Mouse (Mus musculus): ENCODE measurements around the gene Rassf1. TPM values are rescaled to one million over a fixed set of nuclear protein-coding genes. Genes with fewer than 3 reads are reported as not detected.

The Rassf1 gene
- total RNA-seq, 2 experiments from 2014 or later: 23.6 to 27.7 TPM

DNA sequence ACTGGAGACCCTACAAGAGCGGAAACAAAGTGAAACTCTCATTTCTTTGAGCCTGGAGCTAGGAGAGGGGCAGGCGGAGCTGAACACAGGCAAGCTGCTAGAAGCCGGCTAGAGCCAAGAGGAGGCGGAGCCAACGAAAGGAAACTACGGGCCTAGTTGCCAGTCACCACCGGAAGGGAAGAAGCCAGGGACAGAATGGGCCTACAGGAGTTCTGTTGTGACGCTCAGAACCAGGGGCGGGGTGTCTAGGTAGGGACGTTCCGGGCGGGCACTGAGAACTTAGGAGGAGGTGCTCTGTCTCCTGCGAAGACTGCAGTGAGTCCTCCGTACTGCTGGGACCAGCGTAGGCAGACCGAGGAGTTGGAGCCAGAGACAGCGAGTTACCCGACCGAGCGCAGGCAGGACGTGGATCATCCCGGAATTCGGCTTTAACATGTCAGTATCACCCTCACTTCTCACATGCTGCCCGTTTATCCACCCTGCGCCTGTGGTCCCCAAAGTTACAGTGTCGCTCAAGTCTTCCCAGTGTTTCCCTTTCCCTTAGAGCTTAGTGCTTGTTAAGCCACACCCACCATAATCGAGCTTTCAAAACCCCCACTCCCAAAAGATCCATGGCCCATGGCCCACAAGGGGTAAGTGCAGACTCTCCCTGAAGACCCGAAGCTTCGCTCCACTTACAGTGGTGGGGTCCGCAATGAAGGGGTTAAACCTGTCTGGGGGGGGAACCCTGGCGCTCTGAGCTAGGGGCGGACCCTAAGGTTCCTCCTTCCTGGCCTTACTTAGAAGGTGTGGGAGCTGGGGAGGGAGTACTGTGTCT, 29.4 kb downstream of the Rassf1 start, which contains the start of gene Hyal3:
TSS of gene Hyal3 (plus strand) at position 318 of the 817 bp plus-strand sequence.
- peak; percentile 92 for DNase-seq

DNA sequence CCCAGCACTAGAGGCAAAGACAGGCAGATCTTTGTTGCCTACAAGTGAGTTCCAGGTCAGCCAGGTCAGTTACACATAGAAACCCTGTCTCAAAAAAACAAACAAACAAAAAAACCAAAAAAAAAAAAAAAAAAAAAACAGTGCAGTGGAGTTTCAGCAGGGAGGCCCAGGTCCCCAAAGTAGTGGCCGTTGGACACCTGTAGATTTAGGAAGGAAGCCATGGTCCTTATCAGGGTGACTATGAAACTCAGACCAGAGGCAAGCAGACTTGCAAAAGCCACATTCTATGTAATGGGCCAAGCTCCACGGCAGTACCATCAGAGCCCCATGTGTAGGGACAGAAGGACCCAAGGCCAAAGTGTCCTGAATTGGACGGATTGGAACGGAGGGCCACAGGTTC, 30.2 kb downstream of the Rassf1 start:
- no peak for DNase-seq

DNA sequence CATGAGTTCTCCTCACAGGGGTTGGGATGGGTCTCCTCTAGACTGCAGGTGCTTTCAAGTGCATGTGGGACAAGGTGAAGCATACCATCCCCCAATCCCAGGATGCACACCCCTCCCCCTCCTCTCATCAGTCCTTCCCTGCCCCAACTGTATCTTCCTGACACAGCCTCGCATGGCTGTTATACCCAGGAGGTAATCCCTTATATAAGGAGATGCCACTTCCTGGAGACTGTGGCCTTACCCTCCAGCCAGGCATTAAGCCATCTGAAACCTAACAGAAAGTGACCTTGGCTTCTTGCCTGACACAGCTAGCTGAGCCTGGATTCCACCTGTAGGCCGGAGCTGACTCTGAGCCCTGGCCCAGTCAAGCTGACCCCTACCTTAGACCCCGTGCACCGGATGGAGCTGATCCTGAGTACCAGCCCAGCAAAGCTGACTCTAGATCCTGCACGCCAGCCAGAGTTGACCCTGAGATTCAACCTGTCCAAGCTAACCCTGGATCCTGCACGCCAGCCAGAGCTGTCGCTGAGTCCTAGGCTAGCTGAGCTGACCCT, 31.2 kb downstream of the Rassf1 start:
- DNase-seq: no peak

DNA sequence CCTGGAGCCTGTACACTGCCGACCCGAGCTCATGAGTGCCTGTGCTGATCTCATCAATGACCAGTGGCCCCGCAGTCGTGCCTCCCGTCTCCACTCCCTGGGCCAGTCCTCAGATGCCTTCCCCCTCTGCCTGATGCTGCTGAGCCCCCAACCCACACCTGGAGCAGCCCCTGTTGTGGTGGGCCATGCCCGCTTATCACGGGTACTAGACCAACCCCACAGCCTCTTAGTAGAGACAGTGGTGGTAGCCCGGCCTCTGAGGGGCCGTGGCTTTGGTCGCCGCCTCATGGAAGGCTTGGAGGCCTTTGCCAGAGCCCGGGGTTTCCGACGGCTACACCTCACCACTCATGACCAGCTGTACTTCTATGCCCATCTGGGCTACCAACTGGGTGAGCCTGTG, 31.8 kb downstream of the Rassf1 start:
- no peak for DNase-seq

DNA sequence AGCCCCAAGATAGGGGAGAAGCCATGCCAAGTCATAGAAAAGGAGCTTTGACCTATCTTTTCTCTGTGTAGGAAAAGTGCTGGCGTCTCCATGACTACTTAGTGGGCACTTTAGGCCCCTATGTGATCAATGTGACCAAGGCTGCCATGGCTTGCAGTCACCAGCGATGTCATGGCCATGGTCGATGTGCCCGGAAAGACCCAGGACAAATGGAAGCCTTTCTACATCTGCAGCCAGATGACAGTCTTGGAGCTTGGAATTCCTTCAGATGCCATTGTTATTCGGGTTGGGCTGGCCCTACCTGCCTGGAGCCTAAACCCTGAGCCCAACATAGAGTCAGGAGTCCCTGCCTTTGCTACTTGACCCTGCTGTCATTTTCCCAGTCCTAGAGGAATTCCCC, 35.1 kb downstream of the Rassf1 start:
- no peak for DNase-seq

DNA sequence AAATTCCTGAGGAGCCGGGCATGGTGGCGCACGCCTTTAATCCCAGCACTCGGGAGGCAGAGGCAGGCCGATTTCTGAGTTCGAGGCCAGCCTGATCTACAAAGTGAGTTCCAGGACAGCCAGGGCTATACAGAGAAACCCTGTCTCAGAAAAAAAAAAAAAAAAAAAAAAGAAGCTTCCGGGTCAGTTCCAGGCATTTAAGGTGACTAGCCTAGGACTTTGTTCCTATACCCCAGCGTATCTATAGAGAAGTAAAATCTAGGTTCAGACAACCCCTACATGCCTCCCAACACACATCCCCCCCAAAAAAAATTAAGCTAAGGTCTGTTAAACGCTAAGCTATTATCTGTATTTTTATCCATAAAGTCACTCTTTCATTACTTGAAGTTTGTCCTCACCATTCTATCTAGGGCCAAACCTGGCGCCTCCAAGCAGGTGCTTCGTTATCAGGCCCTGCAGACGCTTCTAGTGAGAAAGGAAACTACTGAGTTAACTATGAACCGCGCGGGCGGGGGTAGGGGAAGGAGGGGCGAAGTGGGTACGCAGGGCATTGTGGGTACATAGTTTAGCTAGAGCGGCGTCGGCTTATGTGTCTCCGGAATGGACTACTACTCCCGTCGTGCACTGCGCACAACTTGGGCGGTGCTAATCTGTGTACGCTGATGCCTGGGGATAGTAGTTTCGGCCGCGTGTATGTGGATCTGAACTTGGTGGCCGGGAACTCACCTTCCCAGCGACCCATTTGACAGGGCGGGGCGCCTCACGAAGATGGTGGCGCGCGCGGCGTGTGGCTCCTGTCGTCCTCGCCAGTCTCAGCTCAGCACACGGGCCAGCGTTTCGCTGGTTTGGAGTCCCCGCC, 35.8 kb downstream of the Rassf1 start, which contains the start of gene Ifrd2:
TSS of gene Ifrd2 (plus strand) at position 669 of the 859 bp plus-strand sequence.
- peak; percentile 95 for DNase-seq

DNA sequence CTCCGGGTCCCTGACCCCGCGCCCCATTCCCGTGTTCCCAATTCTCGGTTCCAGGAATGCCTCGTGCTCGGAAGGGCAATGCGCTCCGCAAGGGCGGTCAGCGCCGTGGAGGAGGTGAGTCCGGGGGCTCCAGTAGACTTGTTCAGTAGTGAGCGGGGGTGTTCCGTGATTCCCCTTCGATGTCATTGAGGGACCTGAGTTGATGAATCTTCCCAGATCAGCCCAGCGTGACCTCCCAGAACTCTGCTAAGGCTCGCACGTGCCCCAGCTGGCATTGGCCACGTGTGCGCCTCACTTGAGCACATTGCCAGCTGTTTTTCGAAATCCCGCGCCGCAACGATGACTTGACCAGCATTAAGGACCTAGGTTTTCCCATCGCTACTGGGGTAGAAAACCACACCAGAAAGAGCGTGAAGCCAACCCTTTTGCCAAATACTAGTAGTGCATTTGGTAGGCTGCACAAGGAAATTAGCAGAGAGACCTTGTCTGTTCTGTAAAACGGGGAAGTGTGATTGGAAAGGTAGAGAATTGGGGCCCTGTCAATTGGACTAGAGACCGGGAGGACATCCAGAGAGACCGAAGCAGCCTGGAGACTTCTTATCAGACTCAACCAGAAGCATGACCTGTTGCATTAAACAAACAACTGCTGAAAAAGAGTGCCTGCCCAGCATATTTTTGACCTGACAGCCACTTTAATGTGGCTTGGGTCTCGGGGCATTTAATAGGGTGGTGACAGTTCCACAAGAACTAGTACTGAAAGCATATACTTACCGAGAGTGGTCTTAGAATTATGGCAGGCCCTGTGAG, 36.7 kb downstream of the Rassf1 start:
- DNase-seq: peak; percentile 69

DNA sequence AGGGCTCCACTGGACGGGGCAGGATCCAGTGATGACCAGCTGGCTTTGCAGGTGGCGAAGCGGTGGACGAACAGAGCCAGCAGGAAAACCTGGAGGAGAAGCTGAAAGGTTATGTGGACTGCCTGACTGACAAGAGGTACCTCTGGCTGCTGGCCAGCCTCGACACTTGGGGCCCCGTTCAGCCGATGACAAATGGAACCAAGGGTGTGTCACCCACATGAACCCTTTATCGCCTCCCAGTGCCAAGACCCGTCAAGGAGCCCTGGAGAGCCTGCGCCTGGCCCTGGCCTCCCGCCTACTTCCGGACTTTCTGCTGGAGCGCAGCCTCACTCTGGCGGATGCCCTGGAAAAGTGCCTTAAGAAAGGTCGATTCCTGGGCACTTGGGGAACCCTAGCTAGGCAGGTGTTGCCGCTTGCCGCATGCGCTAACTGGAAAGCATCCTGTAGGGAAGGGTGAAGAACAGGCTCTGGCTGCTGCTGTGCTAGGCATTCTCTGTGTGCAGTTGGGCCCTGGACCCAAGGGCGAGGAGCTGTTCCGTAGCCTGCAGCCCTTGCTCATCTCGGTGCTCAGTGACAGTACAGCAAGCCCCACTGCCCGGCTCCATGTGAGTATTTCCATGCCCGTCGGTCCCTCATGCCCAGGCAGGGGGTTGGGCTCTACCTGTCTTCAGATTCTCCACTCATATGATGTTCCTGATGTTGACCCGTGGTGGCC, 38.9 kb downstream of the Rassf1 start:
- no peak for DNase-seq

DNA sequence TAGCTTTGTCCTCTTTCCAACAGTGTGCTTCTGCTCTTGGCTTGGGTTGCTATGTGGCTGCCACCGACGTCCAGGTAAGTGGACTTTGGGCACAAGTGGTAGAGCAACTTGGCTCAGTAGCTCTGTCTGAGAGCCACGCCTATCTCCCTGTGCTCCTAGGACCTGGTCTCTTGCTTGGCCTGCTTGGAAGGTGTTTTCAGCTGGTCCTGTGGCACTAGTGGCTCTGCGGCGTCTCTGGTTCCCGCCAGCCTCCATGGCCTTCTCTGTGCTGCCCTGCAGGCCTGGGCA, 39.4 kb downstream of the Rassf1 start:
- DNase-seq: no peak

DNA sequence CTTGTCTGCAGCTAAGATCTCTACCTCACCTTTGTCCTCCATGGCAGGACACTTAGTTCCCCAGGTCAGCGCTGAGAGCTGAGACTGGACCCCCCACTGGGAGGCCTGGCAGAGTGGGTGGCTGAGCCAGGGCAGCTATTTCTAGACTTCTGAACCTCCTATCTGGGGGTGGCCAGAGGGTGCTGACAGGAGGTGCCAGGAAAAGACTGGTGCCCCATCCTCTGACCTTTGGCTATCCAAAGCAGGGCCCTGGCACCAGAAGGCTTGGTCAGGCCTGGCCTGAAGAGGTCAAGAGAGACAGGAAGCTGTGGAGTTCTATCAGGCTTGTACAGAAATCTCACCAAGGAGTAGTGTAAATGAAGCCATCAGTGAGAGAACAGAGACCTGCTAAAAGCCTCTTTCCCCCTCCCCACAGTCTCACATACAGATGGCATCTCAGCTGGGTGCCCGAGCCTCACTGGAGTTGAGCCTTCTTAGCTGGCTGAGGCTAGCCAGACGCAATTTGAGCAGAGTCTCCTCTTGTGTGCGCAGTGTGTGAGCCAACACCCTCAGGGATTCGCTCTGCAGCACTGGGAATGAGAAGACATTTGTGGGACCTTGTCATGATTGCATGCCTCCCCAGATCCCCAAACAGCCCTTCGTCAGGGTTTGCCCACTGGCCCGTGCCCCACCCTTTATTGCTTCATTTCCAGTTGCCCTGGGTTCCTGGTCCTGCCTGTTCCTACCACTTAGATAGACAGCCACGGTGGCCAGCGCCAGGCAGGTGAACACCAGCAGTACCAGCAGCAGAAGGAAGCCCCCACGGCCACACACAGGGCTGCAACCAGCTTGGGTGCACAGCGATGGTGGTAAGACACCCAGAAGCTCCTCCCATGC, 42.0 kb downstream of the Rassf1 start:
- no peak for DNase-seq

DNA sequence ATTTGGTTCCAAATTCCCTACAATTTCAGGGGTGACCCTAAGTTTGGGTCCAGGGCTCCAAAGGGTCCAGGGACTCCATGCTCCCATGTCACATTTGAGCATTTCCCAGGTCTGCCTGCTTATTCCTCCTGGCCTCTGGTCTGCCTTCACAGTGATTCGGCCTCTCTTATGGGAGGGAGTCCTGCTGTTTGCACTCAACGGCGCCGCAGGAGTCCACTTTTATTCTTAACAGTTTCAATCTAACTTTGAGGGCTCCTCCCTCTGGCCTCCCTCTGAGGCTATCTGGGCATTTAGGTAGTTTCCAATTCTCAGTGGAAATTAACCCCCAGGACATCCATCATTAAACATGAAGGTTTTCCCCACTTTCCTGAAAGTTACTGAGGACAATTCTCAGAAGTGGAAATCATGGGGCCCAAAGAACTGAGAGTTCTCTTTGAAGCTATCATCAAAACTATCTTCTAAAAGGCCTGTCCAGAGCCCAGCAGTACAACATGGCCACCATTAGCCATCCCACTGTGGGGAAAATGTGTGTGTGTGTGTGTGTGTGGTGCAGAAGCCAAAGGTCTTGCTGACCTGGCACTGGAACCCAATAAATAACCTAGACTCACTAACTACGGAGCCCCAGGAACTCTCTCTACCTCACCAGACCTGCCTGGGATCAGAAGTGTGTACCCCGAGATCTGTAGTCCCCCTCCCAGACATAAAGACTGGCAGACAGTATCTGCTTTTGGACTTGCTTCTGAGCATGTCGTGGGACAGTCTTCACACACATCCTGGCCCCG, 43.1 kb downstream of the Rassf1 start:
- DNase-seq: no peak

DNA sequence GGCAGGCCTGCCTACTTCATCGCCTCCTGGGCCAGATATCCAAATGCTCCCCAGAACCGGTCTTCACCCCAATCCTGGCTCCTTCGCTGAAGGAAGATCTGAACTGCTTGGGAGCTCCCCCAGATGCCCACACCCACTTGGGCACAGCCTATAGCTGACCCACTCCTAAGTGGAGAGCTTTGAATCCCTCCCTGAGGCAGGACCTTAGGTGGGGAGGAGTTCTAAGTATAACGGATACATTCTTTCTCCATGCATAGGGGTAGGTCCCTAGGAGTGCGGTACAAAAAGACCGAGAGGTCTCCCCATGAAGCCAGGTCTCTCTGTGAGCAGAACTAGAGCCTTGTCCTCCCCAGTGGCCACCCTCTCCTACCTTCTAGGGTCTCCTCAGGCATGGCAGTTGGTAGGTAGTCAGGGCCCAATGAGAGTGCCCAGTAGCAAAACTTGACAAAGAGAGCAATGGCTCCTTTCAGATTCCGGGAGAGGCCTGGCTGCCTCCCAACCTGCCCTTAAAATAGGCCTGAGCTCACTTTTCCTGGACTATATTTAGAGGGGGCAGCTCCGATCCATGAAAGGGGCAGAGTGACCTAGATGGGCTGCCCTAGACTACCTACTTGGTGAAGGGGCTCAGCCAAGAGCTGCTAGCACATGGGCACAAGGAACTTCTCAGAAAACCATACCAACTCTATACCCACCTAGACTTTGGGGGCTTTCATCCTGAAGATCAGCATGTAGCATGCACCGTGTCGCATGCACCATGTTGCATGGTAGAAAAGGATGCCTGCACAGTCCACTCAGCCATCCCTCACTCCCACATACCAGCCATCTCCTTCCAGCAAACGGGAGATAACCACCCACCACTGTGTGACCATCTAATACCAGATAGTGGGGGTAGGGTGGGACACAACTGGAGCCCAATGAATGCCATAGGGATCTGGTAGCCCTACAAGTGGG, 45.5 kb downstream of the Rassf1 start:
- no peak for DNase-seq

DNA sequence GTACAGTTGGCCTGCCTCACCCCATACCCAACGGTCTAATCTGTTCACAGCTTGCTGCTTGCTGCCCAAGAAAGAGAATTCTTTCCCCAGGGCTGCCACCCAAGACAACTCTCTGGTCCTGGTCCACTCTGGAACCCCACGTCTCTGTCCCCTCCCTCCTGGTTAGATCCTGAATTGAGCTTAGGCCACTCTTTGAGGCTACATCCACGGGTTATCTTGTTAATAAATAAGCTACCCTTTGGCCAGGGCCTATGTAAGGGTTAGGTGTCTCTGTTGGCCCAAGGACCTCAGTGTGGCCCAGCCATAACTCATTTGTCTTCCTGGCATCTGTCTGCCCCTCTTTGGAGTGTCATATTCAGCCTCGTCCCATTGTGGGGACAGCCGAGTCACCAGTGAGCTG, 47.0 kb downstream of the Rassf1 start:
- no peak for DNase-seq

DNA sequence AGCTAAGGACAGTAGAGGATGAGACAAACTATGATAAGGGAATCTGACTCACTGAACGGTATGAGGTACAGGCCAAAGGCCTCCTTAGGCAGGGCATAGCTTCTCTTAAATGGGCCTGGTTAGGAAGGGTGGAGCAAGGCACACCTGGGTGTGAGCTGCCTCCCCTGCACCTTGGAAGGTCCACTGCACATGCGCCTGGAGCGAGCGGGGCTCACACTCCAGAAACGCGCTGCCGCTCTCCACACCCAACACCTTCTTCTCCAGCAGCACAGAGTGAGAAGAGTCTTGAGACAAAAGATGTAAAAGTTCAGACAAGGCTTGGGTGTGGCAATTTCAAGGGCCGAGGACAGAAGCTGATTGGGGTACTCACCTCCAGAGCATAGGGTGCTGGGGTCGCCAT, 48.1 kb downstream of the Rassf1 start:
- no peak for DNase-seq

DNA sequence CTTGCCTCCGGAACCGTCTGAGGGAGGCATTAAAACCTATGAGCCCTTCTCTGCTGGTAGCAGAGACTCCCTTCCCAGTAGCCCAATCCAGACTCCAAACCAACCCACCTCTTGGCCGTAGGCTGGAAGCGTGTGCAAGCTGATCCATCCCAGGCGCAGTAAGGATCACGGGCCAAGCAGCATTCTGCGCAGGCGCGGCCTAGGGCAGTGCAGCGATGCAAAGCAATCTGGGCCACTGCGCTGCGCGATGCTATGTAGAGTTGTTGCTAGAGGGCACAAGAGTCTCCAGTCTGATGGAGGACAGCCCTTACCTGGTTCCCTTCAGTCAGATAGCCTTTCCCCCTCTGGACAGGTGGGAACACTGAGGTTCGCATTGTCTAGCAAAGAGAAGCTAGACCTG, 48.5 kb downstream of the Rassf1 start:
- DNase-seq: no peak

DNA sequence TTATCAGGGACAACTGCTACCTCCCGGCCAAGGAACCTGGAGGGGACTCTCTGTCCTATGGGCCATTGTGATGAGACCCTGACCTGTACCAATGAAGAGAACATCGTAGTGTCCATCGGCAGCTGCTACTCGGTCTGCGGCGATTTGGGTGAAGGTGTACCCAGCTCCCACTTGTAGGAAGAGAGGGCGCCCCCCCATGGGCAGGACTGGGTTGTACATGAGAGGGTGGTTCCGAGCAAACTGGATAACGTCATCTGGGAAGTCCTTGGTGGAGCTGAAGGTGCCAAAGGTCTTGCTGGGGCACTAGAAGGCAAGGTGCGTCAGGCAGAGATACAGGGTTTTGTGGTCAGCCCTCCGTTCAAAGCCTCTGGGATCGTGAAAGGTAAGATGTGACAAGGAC, 49.4 kb downstream of the Rassf1 start:
- no peak for DNase-seq

DNA sequence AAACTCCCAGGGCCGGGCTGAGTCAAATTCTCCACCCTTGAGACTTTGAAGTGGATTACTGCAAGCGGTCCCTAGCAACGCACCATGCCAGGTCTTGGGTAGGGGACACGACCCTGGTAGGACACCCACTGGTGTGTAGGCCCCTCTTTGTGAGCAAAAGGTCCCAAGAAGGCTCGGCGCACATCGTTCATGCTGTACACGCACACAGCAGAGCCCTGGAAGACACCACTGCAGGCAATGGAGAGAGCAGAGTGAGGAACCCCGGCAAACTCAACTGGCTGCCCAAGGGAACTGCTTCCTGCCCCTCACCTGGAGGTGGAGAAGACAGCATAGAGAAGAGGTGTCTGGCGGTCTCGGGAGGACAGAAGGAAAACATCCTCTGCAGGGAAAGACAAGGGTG, 49.9 kb downstream of the Rassf1 start:
- no peak for DNase-seq

DNA sequence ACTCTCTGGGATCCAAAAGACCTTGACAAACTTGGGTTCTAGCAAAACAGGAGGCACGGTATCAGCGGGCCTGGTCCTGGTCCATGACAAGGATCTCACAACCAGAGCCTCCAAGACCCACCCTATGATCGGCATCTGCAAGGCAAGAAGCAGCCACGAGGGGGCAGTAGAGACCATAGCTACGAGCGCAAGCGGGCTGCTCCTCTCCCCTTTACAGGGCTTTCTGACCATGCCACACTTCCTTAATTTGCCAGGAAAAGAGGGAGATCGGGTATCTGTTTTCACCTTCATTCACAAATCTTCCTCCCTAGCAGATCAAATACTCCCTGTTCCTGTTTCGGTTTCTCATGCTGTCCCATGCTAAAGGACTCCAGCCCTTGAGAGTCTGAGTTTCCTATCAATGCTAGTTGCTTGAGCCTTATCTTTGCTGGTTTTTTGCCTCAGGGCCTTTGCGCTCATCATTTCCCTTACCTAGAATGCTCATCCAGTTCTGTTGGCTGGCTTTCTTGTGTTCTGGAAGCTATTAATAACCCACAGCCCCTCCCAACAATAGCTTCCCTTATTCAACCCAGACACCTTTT, 50.8 kb downstream of the Rassf1 start:
- peak; percentile 98 for DNase-seq

All from adrenal gland, postnatal 10 days (tissue).